24 mouse cellular contexts compared by ENCODE assay signal in genomic region chr9:94907020-94907610, GRCm38 (mm10).
A peak's percentile ranks its signal among the peaks of the same experiment; 100 is the strongest.
DNase-seq lines count a peak whose midpoint lies in the region; TF ChIP-seq lines count a peak whose summit lies in the region.
"Had no signal": no experiment of that assay in that cellular context is flagged by ENCODE, and none has a peak within 500 bp of the region (broad histone marks: within the 10 kb centered on the region; RNA-seq: fewer than 3 reads in every experiment).

No protein-coding gene starts in this region.

- peak; percentile 40 for DNase-seq in gastrocnemius, adult 18-20 months (ENCODE audit: low spot score)
- DNase-seq in gastrocnemius, postnatal 14 days = no peak
- peak; percentile 82 for DNase-seq in brain, adult 2 months (ENCODE audit: low read depth, low spot score)
- peak; percentile 58 to 79 for DNase-seq in cerebellum, adult 2 months
- DNase-seq in cerebellum, postnatal 14 days = peak; percentile 28 to 44
- no peak for DNase-seq in natural killer cell, adult 2 months (ENCODE audit: low spot score in 2 of 2)
- DNase-seq in adrenal gland, adult (ENCODE audit: inconsistent age in 2 of 2, low spot score in 1 of 2) = no peak
- no peak for DNase-seq in thymus, postnatal 36 days
- DNase-seq: adrenal gland, postnatal 25 days; embryo, embryonic 11 days; heart, adult 18-20 months; kidney, adult 9 months; kidney, postnatal 10 days; layer of hippocampus, adult 9-11 months; liver; lung, adult 2 months; right cerebral cortex, postnatal 4 days had no signal

- no peak for TF ChIP-seq POLR2A in cerebellum, adult 2 months (IDR thresholded peaks at IDR 0.05; ENCODE audit: borderline replicate concordance, insufficient read depth, low read length)

- TF ChIP-seq CTCF in cerebellum, adult 2 months (IDR thresholded peaks at IDR 0.05; ENCODE audit: borderline replicate concordance, insufficient read depth, low read depth, low read length) = no peak

- H3K4me1 ChIP-seq in cerebellum, adult 2 months (ENCODE audit: control insufficient read depth, insufficient read depth, low read length) = peaks cover 6% of the 10 kb centered on the region; the same call in 1 of the 2 replicates
- H3K4me1 ChIP-seq: embryonic facial prominence, embryonic 12.5 days had no signal

- H3K4me3 ChIP-seq in cerebellum, adult 2 months (replicated peaks; ENCODE audit: insufficient read depth, low read depth, low read length) = no peak overlapping the region
- H3K4me3 ChIP-seq: embryonic facial prominence, embryonic 12.5 days; heart, embryonic 12.5 days; midbrain, embryonic 15.5 days had no signal

- intact Hi-C loops in gastrocnemius, postnatal 14 days (cut with DNase I; ENCODE audit: low total_unique reads) = no loop called here

- no peaks in the 10 kb centered on the region for H3K27me3 ChIP-seq in cerebellum, adult 2 months (ENCODE audit: control insufficient read depth, insufficient read depth, low read length)
- H3K27me3 ChIP-seq: embryonic facial prominence, embryonic 12.5 days; heart, embryonic 12.5 days; midbrain, embryonic 15.5 days; Patski had no signal

- WGBS in cerebellum, adult 2 months = 13% methylated on average over 4 of the region's 4 CpGs

- no peak overlapping the region for H3K27ac ChIP-seq in cerebellum, adult 2 months (ENCODE audit: insufficient read depth, low read length)
- H3K27ac ChIP-seq: embryonic facial prominence, embryonic 12.5 days; hindbrain, embryonic 14.5 days; liver, embryonic 14.5 days; macrophage; midbrain, embryonic 15.5 days had no signal

Comparison
In these comparisons a context has a peak if more than half of its experiments do, and no peak if none do; other contexts are left out.
1. DNase-seq: peak in gastrocnemius, adult 18-20 months (single experiment), brain, adult 2 months (single experiment), cerebellum, adult 2 months (2 of 2) and cerebellum, postnatal 14 days (2 of 2); none in gastrocnemius, postnatal 14 days (single experiment), natural killer cell, adult 2 months (0 of 2), adrenal gland, adult (0 of 2) and thymus, postnatal 36 days (0 of 2).